Mouse (Mus musculus) thymus, postnatal 0 days (tissue): Measurements from ENCODE around the gene Snx32. TPM values are rescaled to one million over a fixed set of nuclear protein-coding genes. Genes with fewer than 3 reads are reported as not detected.

Experiments used
- DNase-seq: peaks from one replicate; pipeline ENCODE4 v3.0.0-alpha.2; 2015; ENCODE audit warnings: low spot score
- polyA plus RNA-seq: library from polyadenylated mRNA; unstranded; fragments of >200 nt; fragmentation: Nextera tagmentation; extraction: Ambion mirVana; gene quantifications from 2 replicates; pipeline ENCODE4 v1.2.1, GENCODE M21; 2015

The Snx32 gene
- polyA plus RNA-seq, 1 experiment from 2014 or later: 9.9 TPM

- no peak for DNase-seq
These were observed 52.4 kb downstream of the Snx32 start, which contains the start of gene Ccdc85b for GRCm38 (mm10) chr19:5457746-5458442. TSS of gene Ccdc85b (minus strand) at chr19:5457894.

- peak; percentile 94 for DNase-seq
These were observed 53.2 kb downstream of the Snx32 start for GRCm38 (mm10) chr19:5456922-5457745.

GRCm38 (mm10) chr19:5456241-5456921, 54.0 kb downstream of the Snx32 start:
- DNase-seq: no peak

GRCm38 (mm10) chr19:5455568-5455967, 54.8 kb downstream of the Snx32 start:
- no peak for DNase-seq

- no peak for DNase-seq
These were observed 55.3 kb downstream of the Snx32 start for GRCm38 (mm10) chr19:5455037-5455436.

GRCm38 (mm10) chr19:5451766-5452165, 58.6 kb downstream of the Snx32 start:
- DNase-seq: no peak

- DNase-seq: no peak
These were observed 60.7 kb downstream of the Snx32 start for GRCm38 (mm10) chr19:5449673-5450072.

- DNase-seq: peak; percentile 52
These were observed 61.8 kb downstream of the Snx32 start for GRCm38 (mm10) chr19:5448354-5449150.

- peak; percentile 76 for DNase-seq
These were observed 62.6 kb downstream of the Snx32 start, which contains the start of gene Fosl1 for GRCm38 (mm10) chr19:5447515-5448353. TSS of gene Fosl1 (plus strand) at chr19:5447547.

GRCm38 (mm10) chr19:5445747-5446146, 64.6 kb downstream of the Snx32 start:
- no peak for DNase-seq

GRCm38 (mm10) chr19:5444954-5445353, 65.4 kb downstream of the Snx32 start:
- no peak for DNase-seq

GRCm38 (mm10) chr19:5444371-5444908, 65.9 kb downstream of the Snx32 start:
- DNase-seq: no peak

Other genes starting within 250 kb of the Snx32 start
- 8.3 and 9.8 TPM in 2 replicates for gene Pacs1, start 237.4 kb downstream of the Snx32 start, polyA plus RNA-seq
- 294 and 319 TPM in 2 replicates for gene Sf3b2, start 215.1 kb downstream of the Snx32 start, polyA plus RNA-seq
- 0.36 and 0.44 TPM in 2 replicates for gene Gal3st3, start 212.2 kb downstream of the Snx32 start, polyA plus RNA-seq
- gene Catsper1, start 174.8 kb downstream of the Snx32 start, polyA plus RNA-seq: not detected in 2 replicates
- gene Cst6, start 161.0 kb downstream of the Snx32 start, polyA plus RNA-seq: 29.1 and 30.5 TPM in 2 replicates
- 51.1 and 59.4 TPM in 2 replicates for gene Eif1ad, start 143.8 kb downstream of the Snx32 start, polyA plus RNA-seq
- 590 and 607 TPM in 2 replicates for gene Banf1, start 143.4 kb downstream of the Snx32 start, polyA plus RNA-seq
- gene Sart1, start 121.8 kb downstream of the Snx32 start, polyA plus RNA-seq: 73.4 and 84.2 TPM in 2 replicates
- gene Tsga10ip, start 108.0 kb downstream of the Snx32 start, polyA plus RNA-seq: 1.9 TPM in 2 replicates
- 217 and 222 TPM in 2 replicates for gene Drap1, start 85.6 kb downstream of the Snx32 start, polyA plus RNA-seq
- gene AI837181, start 85.4 kb downstream of the Snx32 start, polyA plus RNA-seq: 51.5 and 54.4 TPM in 2 replicates
- gene Fosl1, start 63.0 kb downstream of the Snx32 start, polyA plus RNA-seq: 0.47 TPM in 1 of 2 replicates, not detected in the other
- gene Ccdc85b, start 52.6 kb downstream of the Snx32 start, polyA plus RNA-seq: 7.3 and 8.2 TPM in 2 replicates
- gene Fibp, start 49.9 kb downstream of the Snx32 start, polyA plus RNA-seq: 104 and 112 TPM in 2 replicates
- 42.8 and 43.0 TPM in 2 replicates for gene Ctsw, start 42.0 kb downstream of the Snx32 start, polyA plus RNA-seq
- gene Efemp2, start 36.6 kb downstream of the Snx32 start, polyA plus RNA-seq: 26.5 and 27.9 TPM in 2 replicates
- 58.6 and 63.5 TPM in 2 replicates for gene Mus81, start 22.1 kb downstream of the Snx32 start, polyA plus RNA-seq
- 3,590 and 4,042 TPM in 2 replicates for gene Cfl1, start 20.1 kb downstream of the Snx32 start, polyA plus RNA-seq
- 0.13 and 0.44 TPM in 2 replicates for gene 1700020D05Rik, start 6.8 kb downstream of the Snx32 start, polyA plus RNA-seq
- 1.9 TPM in 2 replicates for gene Ovol1, start 50.1 kb upstream of the Snx32 start, polyA plus RNA-seq
- 8.9 and 9.8 TPM in 2 replicates for gene Ap5b1, start 57.5 kb upstream of the Snx32 start, polyA plus RNA-seq
- gene Rnaseh2c, start 91.3 kb upstream of the Snx32 start, polyA plus RNA-seq: 127 and 157 TPM in 2 replicates
- gene Kat5, start 99.7 kb upstream of the Snx32 start, polyA plus RNA-seq: 65.3 and 73.8 TPM in 2 replicates
- 50.0 and 56.2 TPM in 2 replicates for gene Rela, start 126.9 kb upstream of the Snx32 start, polyA plus RNA-seq
- 37.4 and 39.2 TPM in 2 replicates for gene Sipa1, start 153.2 kb upstream of the Snx32 start, polyA plus RNA-seq
- gene Map3k11, start 178.2 kb upstream of the Snx32 start, polyA plus RNA-seq: 25.7 and 29.2 TPM in 2 replicates
- 13.7 and 19.4 TPM in 2 replicates for gene Pcnx3, start 178.4 kb upstream of the Snx32 start, polyA plus RNA-seq
- 0.32 and 0.74 TPM in 2 replicates for gene Kcnk7, start 193.8 kb upstream of the Snx32 start, polyA plus RNA-seq
- 17.6 TPM in 2 replicates for gene Ehbp1l1, start 215.8 kb upstream of the Snx32 start, polyA plus RNA-seq
- gene Fam89b, start 219.1 kb upstream of the Snx32 start, polyA plus RNA-seq: 91.8 and 92.5 TPM in 2 replicates
- gene Ltbp3, start 230.4 kb upstream of the Snx32 start, polyA plus RNA-seq: 9.7 and 10.2 TPM in 2 replicates